Mouse (Mus musculus) hindbrain, postnatal 0 days (tissue): Measurements from ENCODE around the gene Gm21969. TPM values are rescaled to one million over a fixed set of nuclear protein-coding genes. Genes with fewer than 3 reads are reported as not detected.
A peak's percentile ranks its signal among the peaks of the same experiment; 100 is the strongest.

ENCODE experiments used
- ATAC-seq: fragments of 200-750 bp; cut with Nextera tagmentation; 2 replicates; pipeline ENCODE4 v1.8.0; 2017; ENCODE audit warnings: mild to moderate bottlenecking, moderate TSS enrichment, moderate library complexity
- DNase-seq: peaks from one replicate; pipeline ENCODE4 v3.0.0-alpha.2; 2015; ENCODE audit warnings: low spot score
- H3K27ac ChIP-seq: fragments of 300-500 bp; sonication (generic); 2 replicates; pipeline ENCODE4 v1.5.1; 2014; ENCODE audit warnings: mild to moderate bottlenecking
- H3K27me3 ChIP-seq: fragments of 300-500 bp; sonication (generic); 2 replicates; pipeline ENCODE4 v1.6.1; 2014; ENCODE audit warnings: low read length, mixed read lengths; ENCODE audit not compliant: insufficient read depth
- H3K36me3 ChIP-seq: fragments of 300-500 bp; sonication (generic); 2 replicates; pipeline ENCODE4 v1.6.1; 2014; ENCODE audit warnings: low read length, mixed read lengths; ENCODE audit not compliant: insufficient read depth
- H3K4me1 ChIP-seq: fragments of 300-500 bp; sonication (generic); 2 replicates; pipeline ENCODE4 v1.6.1; 2014; ENCODE audit warnings: antibody characterized with exemption, low read length, mixed read lengths; ENCODE audit not compliant: insufficient read depth
- H3K4me2 ChIP-seq: fragments of 300-500 bp; sonication (generic); 2 replicates; pipeline ENCODE4 v1.6.1; 2014; ENCODE audit warnings: low read depth, mild to moderate bottlenecking, low read length, moderate library complexity, mixed read lengths
- H3K4me3 ChIP-seq: fragments of 300-500 bp; sonication (generic); 2 replicates; pipeline ENCODE4 v1.5.1; 2014; ENCODE audit warnings: low read length
- H3K9ac ChIP-seq: fragments of 300-500 bp; sonication (generic); replicated peaks from 2 replicates; pipeline ENCODE4 v1.6.1; 2014; ENCODE audit warnings: mild to moderate bottlenecking, low read length, moderate library complexity, mixed read lengths
- H3K9me3 ChIP-seq: fragments of 300-500 bp; sonication (generic); 2 replicates; pipeline ENCODE4 v1.6.1; 2016; ENCODE audit warnings: low read length, mixed read lengths
- CTCF ChIP-seq: IDR thresholded peaks from 2 replicates; pipeline ENCODE4 v1.5.1; 2016; ENCODE audit warnings: antibody characterized with exemption, control low read depth, low read depth
- WGBS: fragments of 180-500 bp; shearing (Covaris S2); extraction: QIAGEN DNeasy Blood & Tissue Kit; methylation state at CpG from one replicate; pipeline ENCODE4 v1.1.7; 2014; 5-methylcytosine and 5-hydroxymethylcytosine counted together
- polyA plus RNA-seq: library from polyadenylated mRNA; unstranded; fragments of >200 nt; fragmentation: Nextera tagmentation; extraction: Ambion mirVana; gene quantifications from 2 replicates; pipeline ENCODE4 v1.2.1, GENCODE M21; 2015
- total RNA-seq: library from RNA; depleted of rRNA; stranded (reverse); fragments of >200 nt; gene quantifications from 2 replicates; pipeline ENCODE4 v1.2.3, GENCODE M21; 2014

Gene Gm21969
- total and polyA plus RNA-seq, 2 experiments from 2014 or later = not detected

- peaks cover 5% of the 10 kb centered on the region; the same call in 1 of the 2 replicates for H3K4me1 ChIP-seq
- no peak overlapping the region for H3K4me2 ChIP-seq
- peaks cover 33% of the 10 kb centered on the region for H3K36me3 ChIP-seq
- H3K4me3 ChIP-seq = no peak overlapping the region
- no peak overlapping the region for H3K27ac ChIP-seq
- 85% methylated on average over 21 of the region's 21 CpGs for WGBS
- no peaks in the 10 kb centered on the region for H3K9me3 ChIP-seq
- no peak overlapping the region for H3K9ac ChIP-seq
- DNase-seq = peak; percentile 30
- TF ChIP-seq CTCF = no peak
- no peaks in the 10 kb centered on the region for H3K27me3 ChIP-seq
- ATAC-seq = no peak
Observed at GRCm38 (mm10) chr4:139614524-139615260, 11.7 kb downstream of the Gm21969 start.

GRCm38 (mm10) chr4:139616276-139617000 is 13.5 kb downstream of the Gm21969 start:
- H3K9ac ChIP-seq = 0 out of 2 replicates have a peak overlapping the region, but pooled peaks have one; percentile 17
- peaks cover 28% of the 10 kb centered on the region for H3K36me3 ChIP-seq
- DNase-seq (peak; percentile 38), ATAC-seq (no peak)
- H3K27ac ChIP-seq = peak overlapping the region; percentile 48; the same call in 1 of the 2 replicates
- H3K9me3 ChIP-seq = no peaks in the 10 kb centered on the region
- H3K4me2 ChIP-seq = peak overlapping the region; percentile 45
- peaks cover 2% of the 10 kb centered on the region; the same call in 1 of the 2 replicates for H3K4me1 ChIP-seq
- peak overlapping the region; percentile 22 for H3K4me3 ChIP-seq
- no peak for TF ChIP-seq CTCF
- 16% methylated on average over 24 of the region's 24 CpGs for WGBS
- H3K27me3 ChIP-seq = no peaks in the 10 kb centered on the region

- H3K27me3 ChIP-seq = no peaks in the 10 kb centered on the region
- DNase-seq (peak; percentile 43), ATAC-seq (no peak)
- H3K27ac ChIP-seq = 0 out of 2 replicates have a peak overlapping the region, but pooled peaks have one; percentile 15
- H3K36me3 ChIP-seq = peaks cover 28% of the 10 kb centered on the region
- H3K9me3 ChIP-seq = no peaks in the 10 kb centered on the region
- H3K9ac ChIP-seq = no peak overlapping the region
- WGBS = 55% methylated on average over 3 of the region's 3 CpGs
- no peak for TF ChIP-seq CTCF
- no peaks in the 10 kb centered on the region for H3K4me1 ChIP-seq
- H3K4me3 ChIP-seq = no peak overlapping the region
- H3K4me2 ChIP-seq = peak overlapping the region; percentile 45
Observed at GRCm38 (mm10) chr4:139617001-139617364, 14.0 kb downstream of the Gm21969 start.

- H3K9ac ChIP-seq = no peak overlapping the region
- TF ChIP-seq CTCF = no peak
- peaks cover 11% of the 10 kb centered on the region for H3K36me3 ChIP-seq
- no peak overlapping the region for H3K4me2 ChIP-seq
- ATAC-seq (no peak), DNase-seq (no peak)
- no peak overlapping the region for H3K4me3 ChIP-seq
- WGBS = 73% methylated on average over 6 of the region's 6 CpGs
- H3K27ac ChIP-seq = no peak overlapping the region
- H3K27me3 ChIP-seq = no peaks in the 10 kb centered on the region
- H3K4me1 ChIP-seq = peaks cover 12% of the 10 kb centered on the region
- H3K9me3 ChIP-seq = no peaks in the 10 kb centered on the region
Observed at GRCm38 (mm10) chr4:139619765-139620164, 16.8 kb downstream of the Gm21969 start.

GRCm38 (mm10) chr4:139622373-139623282 is 19.6 kb downstream of the Gm21969 start, which contains the start of gene Aldh4a1:
Gene Aldh4a1, plus strand, starts transcription at chr4:139622866.
- peak; percentile 98 for DNase-seq
- peaks cover 15% of the 10 kb centered on the region for H3K4me1 ChIP-seq
- peak within 1 kb of the TSS; percentile 74 for H3K4me3 ChIP-seq
- H3K9ac ChIP-seq = peak within 1 kb of the TSS; percentile 70
- TF ChIP-seq CTCF = peak; percentile 8; the same call in 1 of the 2 replicates
- peak within 1 kb of the TSS; percentile 72 for H3K4me2 ChIP-seq
- no peaks in the 10 kb centered on the region for H3K36me3 ChIP-seq
- WGBS = under 1% methylated on average over 33 of the region's 38 CpGs
- H3K27ac ChIP-seq = peak within 1 kb of the TSS; percentile 94
- no peaks in the 10 kb centered on the region for H3K9me3 ChIP-seq
- no peaks in the 10 kb centered on the region for H3K27me3 ChIP-seq
- peak; percentile 100 for ATAC-seq

GRCm38 (mm10) chr4:139623434-139624115 is 20.6 kb downstream of the Gm21969 start:
- no peak for DNase-seq
- H3K27ac ChIP-seq = peak overlapping the region; percentile 94; the same call in 1 of the 2 replicates
- no peak for TF ChIP-seq CTCF
- H3K4me3 ChIP-seq = peak overlapping the region; percentile 74
- ATAC-seq = no peak
- no peaks in the 10 kb centered on the region for H3K9me3 ChIP-seq
- 17% methylated on average over 21 of the region's 21 CpGs for WGBS
- peaks cover 15% of the 10 kb centered on the region for H3K4me1 ChIP-seq
- H3K9ac ChIP-seq = peak overlapping the region; percentile 70
- H3K27me3 ChIP-seq = no peaks in the 10 kb centered on the region
- no peaks in the 10 kb centered on the region for H3K36me3 ChIP-seq
- H3K4me2 ChIP-seq = peak overlapping the region; percentile 72
